In genomic region chr2:167539536-167540476, GRCm38 (mm10) we compare ENCODE assay signal across 9 mouse cellular contexts. TPM values are rescaled to one million over a fixed set of nuclear protein-coding genes. Genes with fewer than 3 reads are reported as not detected.
DNase-seq lines count a peak whose midpoint lies in the region; ATAC-seq and TF ChIP-seq lines count a peak whose summit lies in the region.
"Had no signal": no experiment of that assay in that cellular context is flagged by ENCODE, and none has a peak within 500 bp of the region (broad histone marks: within the 10 kb centered on the region; RNA-seq: fewer than 3 reads in every experiment).

No protein-coding gene starts in this region.

- H3K9me3 ChIP-seq in heart, embryonic 15.5 days (replicated peaks) = no peaks in the 10 kb centered on the region
- no peaks in the 10 kb centered on the region for H3K9me3 ChIP-seq in ES-Bruce4 (replicated peaks; ENCODE audit: control insufficient read depth, insufficient read depth, low read length, poor library complexity, severe bottlenecking)
- no peaks in the 10 kb centered on the region for H3K9me3 ChIP-seq in forebrain, embryonic 13.5 days (replicated peaks)
- no peaks in the 10 kb centered on the region for H3K9me3 ChIP-seq in liver, embryonic 13.5 days (replicated peaks)

- H3K4me1 ChIP-seq in heart, embryonic 15.5 days (replicated peaks) = peaks cover 64% of the 10 kb centered on the region
- peaks cover 12% of the 10 kb centered on the region for H3K4me1 ChIP-seq in ES-Bruce4 (ENCODE audit: control insufficient read depth, insufficient read depth, low read length)
- peaks cover 47% of the 10 kb centered on the region for H3K4me1 ChIP-seq in forebrain, embryonic 13.5 days
- H3K4me1 ChIP-seq in liver, embryonic 13.5 days (replicated peaks) = peaks cover 56% of the 10 kb centered on the region

- peaks cover 14% of the 10 kb centered on the region for H3K27me3 ChIP-seq in heart, embryonic 15.5 days
- H3K27me3 ChIP-seq in ES-Bruce4 (ENCODE audit: control insufficient read depth, insufficient read depth, low read length, poor library complexity, severe bottlenecking) = peaks cover 2% of the 10 kb centered on the region; the same call in 1 of the 2 replicates
- H3K27me3 ChIP-seq in forebrain, embryonic 13.5 days = peaks cover 64% of the 10 kb centered on the region
- H3K27me3 ChIP-seq in liver, embryonic 13.5 days = peaks cover 65% of the 10 kb centered on the region

- H3K36me3 ChIP-seq in heart, embryonic 15.5 days = no peaks in the 10 kb centered on the region
- H3K36me3 ChIP-seq in ES-Bruce4 (ENCODE audit: control insufficient read depth, insufficient read depth, low read length, poor library complexity, severe bottlenecking) = no peaks in the 10 kb centered on the region
- H3K36me3 ChIP-seq in forebrain, embryonic 13.5 days (ENCODE audit: poor library complexity, severe bottlenecking) = no peaks in the 10 kb centered on the region
- no peaks in the 10 kb centered on the region; the same call in 1 of the 2 replicates for H3K36me3 ChIP-seq in liver, embryonic 13.5 days

- peak; percentile 82 for TF ChIP-seq EP300 in ES-Bruce4 (IDR thresholded peaks at IDR 0.05; ENCODE audit: insufficient read depth, low read depth, low read length)

- H3K4me2 ChIP-seq in heart, embryonic 15.5 days = peak overlapping the region; percentile 95
- peak overlapping the region; percentile 83 for H3K4me2 ChIP-seq in forebrain, embryonic 13.5 days
- peak overlapping the region; percentile 69 for H3K4me2 ChIP-seq in liver, embryonic 13.5 days

- H3K27ac ChIP-seq in heart, embryonic 15.5 days = peak overlapping the region; percentile 48
- H3K27ac ChIP-seq in ES-Bruce4 (ENCODE audit: insufficient read depth, low read length) = no peak overlapping the region
- no peak overlapping the region for H3K27ac ChIP-seq in forebrain, embryonic 13.5 days
- no peak overlapping the region for H3K27ac ChIP-seq in liver, embryonic 13.5 days

- H3K4me3 ChIP-seq in heart, embryonic 15.5 days = peak overlapping the region; percentile 65
- H3K4me3 ChIP-seq in ES-Bruce4 (ENCODE audit: low read depth, low read length) = no peak overlapping the region
- no peak overlapping the region for H3K4me3 ChIP-seq in forebrain, embryonic 13.5 days
- H3K4me3 ChIP-seq in liver, embryonic 13.5 days (replicated peaks) = peak overlapping the region; percentile 54

- no peak for DNase-seq in heart, postnatal 4 days
- DNase-seq in liver, embryonic 13.5 days = no peak
- no peak for DNase-seq in ovary, adult 18-20 months (ENCODE audit: low spot score)
- no peak for DNase-seq in thymus, adult 18-20 months
- DNase-seq in urinary bladder, postnatal 25 days (ENCODE audit: low spot score) = no peak
- DNase-seq: cerebellum, postnatal 25 days had no signal

- peak overlapping the region; percentile 63 for H3K9ac ChIP-seq in heart, embryonic 15.5 days
- no peak overlapping the region for H3K9ac ChIP-seq in ES-Bruce4 (ENCODE audit: low read depth, poor library complexity, severe bottlenecking)
- no peak overlapping the region for H3K9ac ChIP-seq in forebrain, embryonic 13.5 days
- H3K9ac ChIP-seq in liver, embryonic 13.5 days = peak overlapping the region; percentile 62; the same call in 1 of the 2 replicates

- WGBS in heart, embryonic 15.5 days = 41% methylated on average over 14 of the region's 14 CpGs
- 18% methylated on average over 14 of the region's 14 CpGs for WGBS in forebrain, embryonic 13.5 days
- WGBS in liver, embryonic 13.5 days (ENCODE audit: insufficient replicate concordance) = 44% methylated on average over 14 of the region's 14 CpGs

- TF ChIP-seq POLR2A in ES-Bruce4 (IDR thresholded peaks at IDR 0.05; ENCODE audit: insufficient read depth, low read length) = no peak

- no peak for TF ChIP-seq CTCF in ES-Bruce4 (IDR thresholded peaks at IDR 0.05; ENCODE audit: low read depth, low read length)

- no peak for ATAC-seq in heart, embryonic 15.5 days (replicated peaks; ENCODE audit: insufficient number of reproducible peaks, insufficient read depth, low FRiP score, low read depth)
- no peak for ATAC-seq in forebrain, embryonic 13.5 days
- ATAC-seq in liver, embryonic 13.5 days (ENCODE audit: low read depth) = no peak

RNA-seq across cellular contexts. Expression of gene Snai1, which starts 1.8 kb away (rescaled TPM):
- polyA plus RNA-seq in heart, embryonic 15.5 days (2015; fragmentation: Nextera tagmentation; extraction: Ambion mirVana) = 14.0 and 19.5 TPM in 2 replicates
- 1 to 10 TPM; 4.3 to 5.0 TPM for total RNA-seq in heart, postnatal 4 days (2021)
- polyA plus RNA-seq in ES-Bruce4 (2011; ENCODE audit: insufficient read depth, insufficient read length, low read depth, missing spikeins) = 5.9 and 6.7 TPM in 2 replicates
- polyA plus RNA-seq in forebrain, embryonic 13.5 days (2015; fragmentation: Nextera tagmentation; extraction: Ambion mirVana) = 1.9 and 2.7 TPM in 2 replicates
- 1.8 and 2.5 TPM in 2 replicates for polyA plus RNA-seq in liver, embryonic 13.5 days (2015; fragmentation: Nextera tagmentation; extraction: Ambion mirVana)

RNA-seq across cellular contexts. Expression of gene Spata2, which starts 47.1 kb away (rescaled TPM):
- polyA plus RNA-seq in heart, embryonic 15.5 days (2015; fragmentation: Nextera tagmentation; extraction: Ambion mirVana) = 13.8 and 14.9 TPM in 2 replicates
- 10 to 100 TPM; 25.1 to 27.5 TPM for total RNA-seq in heart, postnatal 4 days (2021)
- polyA plus RNA-seq in ES-Bruce4 (2011; ENCODE audit: insufficient read depth, insufficient read length, low read depth, missing spikeins) = 13.6 and 18.9 TPM in 2 replicates
- polyA plus RNA-seq in forebrain, embryonic 13.5 days (2015; fragmentation: Nextera tagmentation; extraction: Ambion mirVana) = 21.3 and 24.4 TPM in 2 replicates
- 7.0 and 9.4 TPM in 2 replicates for polyA plus RNA-seq in liver, embryonic 13.5 days (2015; fragmentation: Nextera tagmentation; extraction: Ambion mirVana)

RNA-seq across cellular contexts. Expression of gene Rnf114, which starts 47.4 kb away (rescaled TPM):
- 57.9 and 73.0 TPM in 2 replicates for polyA plus RNA-seq in heart, embryonic 15.5 days (2015; fragmentation: Nextera tagmentation; extraction: Ambion mirVana)
- total RNA-seq in heart, postnatal 4 days (2021) = 10 to 100 TPM; 39.3 to 39.4 TPM
- polyA plus RNA-seq in ES-Bruce4 (2011; ENCODE audit: insufficient read depth, insufficient read length, low read depth, missing spikeins) = 87.5 and 97.0 TPM in 2 replicates
- polyA plus RNA-seq in forebrain, embryonic 13.5 days (2015; fragmentation: Nextera tagmentation; extraction: Ambion mirVana) = 134 and 147 TPM in 2 replicates
- polyA plus RNA-seq in liver, embryonic 13.5 days (2015; fragmentation: Nextera tagmentation; extraction: Ambion mirVana) = 32.5 and 33.2 TPM in 2 replicates

Comparison
In these comparisons a context has a peak if more than half of its experiments do, and no peak if none do; other contexts are left out.
1. H3K4me3 ChIP-seq: peak in heart, embryonic 15.5 days (single experiment) and liver, embryonic 13.5 days (single experiment); none in ES-Bruce4 (single experiment) and forebrain, embryonic 13.5 days (single experiment).
2. H3K9ac ChIP-seq: peak in heart, embryonic 15.5 days (single experiment) and liver, embryonic 13.5 days (single experiment); none in ES-Bruce4 (single experiment) and forebrain, embryonic 13.5 days (single experiment).
3. Peak in every context shown above with its lines, with median percentiles within 50 percentile points of each other: H3K4me2 ChIP-seq.